Mouse (Mus musculus) heart, adult 2 months (tissue): ENCODE measurements around the gene Eno2.

Experiments
- CTCF ChIP-seq: fragments of 200-600 bp; IDR thresholded peaks from 2 replicates; pipeline ENCODE4 v1.8.1; 2022; ENCODE audit warnings: antibody characterized with exemption, mild to moderate bottlenecking, moderate library complexity
- EP300 ChIP-seq: fragments of 200-500 bp; IDR thresholded peaks from 2 replicates; pipeline ENCODE4 v1.6.1; 2011; ENCODE audit warnings: low read depth, low read length, control low read depth; ENCODE audit not compliant: insufficient read depth
- POLR2A ChIP-seq: fragments of 200-500 bp; IDR thresholded peaks from 2 replicates; pipeline ENCODE4 v1.6.1; 2011; ENCODE audit warnings: mild to moderate bottlenecking, low read depth, low read length, control low read depth; ENCODE audit not compliant: insufficient read depth

- TF ChIP-seq CTCF (peak; percentile 17; the same call in 1 of the 2 replicates), POLR2A (peak; percentile 81), EP300 (peak; percentile 81)
These were observed 57.4 kb downstream of the Eno2 start, which contains the start of the genes Emg1 and Phb2 for GRCm38 (mm10) chr6:124711824-124712782.
